Mouse (Mus musculus): ENCODE data around the gene Setx.

The Setx gene

DNA sequence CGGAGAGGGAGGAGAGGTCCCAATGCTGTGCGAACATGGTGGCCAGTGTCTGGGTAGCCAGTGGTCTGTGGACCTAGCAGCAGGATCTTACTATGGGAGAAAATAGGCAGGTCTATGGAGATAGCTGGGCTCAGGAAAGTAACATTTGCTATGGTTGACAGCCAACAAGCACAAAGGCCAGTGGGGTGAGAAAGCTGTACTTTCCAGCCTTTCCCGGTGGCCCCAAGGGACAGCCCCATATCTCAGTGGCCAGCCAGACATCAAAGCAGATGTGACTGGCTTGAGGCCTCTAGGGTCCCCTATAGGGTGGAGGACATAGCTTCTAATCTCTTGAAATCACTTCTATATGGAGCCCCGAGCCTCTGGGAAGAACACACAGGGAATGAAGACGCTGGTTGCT lies 93.1 kb downstream of the Setx start:
- DNase-seq (ENCODE audit: low read depth, low spot score): no peak

- no peak for DNase-seq (ENCODE audit: low read depth, low spot score)
Observed at GRCm38 (mm10) chr2:29217897-29218296, 93.9 kb downstream of the Setx start.

- DNase-seq (ENCODE audit: low read depth, low spot score): no peak
Observed at GRCm38 (mm10) chr2:29218831-29219230, 94.8 kb downstream of the Setx start.

GRCm38 (mm10) chr2:29222302-29222701 lies 98.3 kb downstream of the Setx start:
- peak; percentile 56 for DNase-seq (ENCODE audit: low read depth, low spot score)

DNA sequence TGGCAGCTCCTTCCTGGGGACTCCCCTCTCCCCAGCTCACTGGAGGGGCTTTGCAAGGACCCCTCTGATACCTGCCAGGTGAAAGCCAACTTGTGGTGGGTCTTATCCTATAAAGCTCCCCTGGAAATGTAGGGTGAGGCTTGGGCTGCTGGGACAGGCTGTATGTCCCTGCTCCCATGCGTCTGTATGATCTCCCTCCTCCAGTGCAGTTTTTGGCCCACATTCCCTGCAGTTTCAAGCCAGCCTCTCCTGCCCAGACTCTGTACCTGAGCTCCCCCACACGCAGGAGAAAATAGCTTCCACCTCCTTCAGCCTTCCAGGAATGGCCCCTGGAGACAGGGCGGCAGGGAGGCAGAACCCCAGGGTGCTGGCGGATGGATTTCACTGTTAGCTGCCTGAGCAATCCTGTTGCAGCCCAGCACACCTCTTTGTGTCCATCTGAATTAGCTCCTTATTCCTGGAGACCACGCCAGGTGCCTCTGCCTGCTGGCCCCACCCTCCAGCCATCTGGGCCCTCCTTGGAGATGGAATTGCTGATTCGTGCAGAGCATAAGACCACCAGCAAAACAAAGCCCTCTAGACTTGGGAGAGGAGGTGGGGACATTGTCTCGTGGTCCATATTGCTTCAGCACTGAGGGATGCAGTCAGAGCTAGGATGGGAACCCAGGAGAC lies 99.7 kb downstream of the Setx start:
- no peak for DNase-seq (ENCODE audit: low read depth, low spot score)

- no peak for DNase-seq (ENCODE audit: low read depth, low spot score)
Observed at GRCm38 (mm10) chr2:29226671-29227070, 102.7 kb downstream of the Setx start.

DNA sequence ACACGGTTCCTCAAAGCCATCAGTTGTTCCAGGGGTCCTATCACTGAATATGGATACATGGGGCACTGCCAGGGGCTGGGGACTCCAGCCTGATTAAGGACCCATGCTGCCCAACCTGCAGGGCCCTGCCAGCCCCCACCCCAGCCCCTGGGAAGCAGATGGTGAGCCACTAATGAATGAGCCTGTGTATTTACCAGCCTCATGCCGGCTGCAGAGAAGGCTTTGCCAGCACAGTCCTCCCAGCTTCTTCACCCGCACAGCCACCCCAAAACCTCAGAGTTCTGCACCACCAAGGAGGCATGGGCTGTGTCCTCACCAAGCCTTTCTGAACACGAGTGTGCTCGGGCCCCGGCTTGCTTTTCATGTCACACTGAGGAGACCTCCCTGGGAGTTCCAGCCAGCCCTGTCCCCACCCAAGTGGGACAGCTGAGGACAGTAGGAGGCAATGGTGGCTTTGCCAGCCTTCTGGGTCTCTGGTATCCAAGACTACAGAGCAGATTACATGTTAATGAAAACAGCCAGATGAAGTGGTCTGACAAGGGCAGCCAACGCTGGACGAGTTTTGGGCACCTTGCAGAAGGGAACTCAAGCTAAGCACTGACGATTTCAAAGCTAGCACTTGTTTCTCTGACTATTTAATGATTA lies 106.3 kb downstream of the Setx start:
- DNase-seq (ENCODE audit: low read depth, low spot score): no peak

Data from R1 (cell line).